Mouse (Mus musculus): ENCODE data around the gene Rpl23a. TPM values are rescaled to one million over a fixed set of nuclear protein-coding genes. Genes with fewer than 3 reads are reported as not detected.
"Not testable (repeated sequence)": the region's sequence is repeated elsewhere in the genome, so short reads cannot be mapped to it uniquely, and the experiment has no call there.

The Rpl23a gene
- polyA plus RNA-seq, 1 experiment from 2014 or later = 896 TPM

DNA sequence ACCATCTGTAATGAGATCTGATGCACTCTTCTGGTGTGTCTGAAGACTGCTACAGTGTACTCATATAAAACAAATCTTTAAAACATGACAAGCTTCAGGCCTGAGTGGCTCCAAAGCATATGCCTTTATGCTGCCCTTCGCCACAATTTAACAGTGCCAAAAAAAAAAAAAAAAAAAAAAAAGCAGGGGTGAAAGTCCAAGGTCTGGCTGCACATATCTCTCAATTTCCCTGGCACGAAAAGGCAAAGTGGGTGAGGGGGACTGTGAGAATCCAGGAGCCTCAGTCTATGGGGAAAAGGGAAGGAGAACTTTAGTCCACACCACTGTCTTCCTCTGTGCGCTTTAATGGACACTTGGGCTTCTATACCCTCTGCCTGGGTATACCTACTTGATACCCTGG is 19.0 kb upstream of the Rpl23a start:
- no peaks in the 10 kb centered on the region for H3K27me3 ChIP-seq
- ATAC-seq (replicated peaks) = no peak
- WGBS = 93% methylated on average over 3 of the region's 3 CpGs

DNA sequence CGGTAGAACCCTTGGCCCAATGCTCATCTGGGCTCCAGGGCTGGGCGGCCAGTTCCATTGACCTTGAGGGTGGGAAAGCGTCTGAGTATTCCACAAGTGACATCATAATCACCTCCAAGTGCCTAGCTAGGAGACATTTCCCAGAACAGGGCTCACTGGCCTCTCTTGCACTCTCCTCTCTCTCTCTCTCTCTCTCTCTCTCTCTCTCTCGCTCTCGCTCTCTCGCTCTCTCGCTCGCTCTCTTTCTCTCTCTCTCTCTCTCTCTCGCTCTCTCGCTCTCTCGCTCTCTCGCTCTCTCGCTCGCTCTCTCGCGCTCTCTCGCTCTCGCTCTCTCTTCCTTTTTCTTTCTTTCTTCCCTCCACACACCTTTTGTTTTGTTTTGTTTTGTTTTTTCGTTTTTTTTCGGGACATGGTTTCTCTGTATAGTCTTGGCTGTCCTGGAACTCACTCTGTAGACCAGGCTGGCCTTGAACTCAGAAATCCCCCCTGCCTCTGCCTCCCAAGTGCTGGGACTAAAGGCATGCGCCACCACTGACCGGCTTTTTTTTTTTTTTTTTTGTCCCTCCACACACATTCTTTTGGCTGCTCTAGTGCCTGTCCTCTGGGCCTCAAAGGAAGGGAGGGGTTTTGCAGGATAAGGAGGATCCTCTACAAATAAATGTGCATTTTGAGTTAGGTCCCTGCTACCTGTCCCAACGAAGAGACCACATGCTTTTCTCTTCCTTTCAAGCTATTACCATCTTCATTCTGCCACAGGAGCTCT is 11.9 kb upstream of the Rpl23a start:
- H3K9me3 ChIP-seq = no peaks in the 10 kb centered on the region
- H3K9ac ChIP-seq (replicated peaks) = no peak overlapping the region
- ATAC-seq (replicated peaks) = no peak; the same call in 1 of the 2 replicates
- peak overlapping the region; percentile 30 for H3K4me3 ChIP-seq
- H3K4me1 ChIP-seq = peaks cover 9% of the 10 kb centered on the region
- 62% methylated on average over 23 of the region's 23 CpGs for WGBS
- H3K4me2 ChIP-seq (replicated peaks) = peak overlapping the region; percentile 34
- peaks cover 24% of the 10 kb centered on the region for H3K36me3 ChIP-seq
- no peak overlapping the region for H3K27ac ChIP-seq (replicated peaks)
- H3K27me3 ChIP-seq = no peaks in the 10 kb centered on the region

More for the DNA sequence above, 19.0 kb upstream of the Rpl23a start:
- H3K4me2 ChIP-seq (replicated peaks) = no peak overlapping the region
- H3K9ac ChIP-seq (replicated peaks) = no peak overlapping the region
- H3K4me1 ChIP-seq = no peaks in the 10 kb centered on the region
- peaks cover 18% of the 10 kb centered on the region for H3K36me3 ChIP-seq
- no peaks in the 10 kb centered on the region for H3K9me3 ChIP-seq
- H3K27ac ChIP-seq (replicated peaks) = no peak overlapping the region
- H3K4me3 ChIP-seq = no peak overlapping the region

DNA sequence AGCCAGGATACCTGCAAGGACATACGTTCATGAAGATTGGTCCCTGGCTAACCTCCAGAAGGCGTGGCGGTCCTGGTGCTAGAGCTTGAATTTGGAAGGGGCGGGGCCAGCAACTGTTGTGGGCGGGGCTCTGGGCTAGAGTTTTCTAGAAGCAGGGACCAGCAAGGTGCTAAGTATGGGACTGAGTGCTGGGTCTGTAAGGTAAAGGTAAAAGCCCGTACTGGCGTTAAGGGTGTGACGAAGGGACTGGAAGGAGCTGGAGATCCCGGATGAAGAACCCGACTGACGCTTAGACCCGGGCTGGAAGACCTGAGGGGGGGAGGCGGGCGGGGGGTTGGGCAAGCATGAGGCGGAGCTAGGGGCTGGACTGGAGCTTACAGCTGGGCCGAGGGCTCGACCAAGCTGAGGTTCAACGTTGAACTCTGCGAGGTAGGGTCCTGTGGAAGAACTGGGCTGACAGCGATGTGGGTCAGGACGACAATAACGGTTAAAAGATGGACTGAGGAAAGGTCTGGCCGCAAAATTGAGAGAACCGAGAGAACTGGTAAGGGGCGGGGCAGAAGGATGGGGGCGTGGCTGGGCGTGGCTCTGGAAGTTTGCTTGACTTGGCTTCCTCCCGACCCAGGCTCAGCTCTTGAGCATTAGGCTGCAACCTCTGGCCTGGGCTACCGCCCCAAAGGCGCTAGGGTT is 11.2 kb upstream of the Rpl23a start:
- H3K27me3 ChIP-seq = no peaks in the 10 kb centered on the region
- H3K4me3 ChIP-seq = peak overlapping the region; percentile 30
- peaks cover 24% of the 10 kb centered on the region for H3K36me3 ChIP-seq
- H3K27ac ChIP-seq (replicated peaks) = no peak overlapping the region
- ATAC-seq (replicated peaks) = peak; percentile 36
- H3K9me3 ChIP-seq = no peaks in the 10 kb centered on the region
- H3K9ac ChIP-seq (replicated peaks) = no peak overlapping the region; the same call in 1 of the 2 replicates
- H3K4me1 ChIP-seq = peaks cover 16% of the 10 kb centered on the region
- peak overlapping the region; percentile 34 for H3K4me2 ChIP-seq (replicated peaks)
- WGBS = 3% methylated on average over 30 of the region's 30 CpGs

DNA sequence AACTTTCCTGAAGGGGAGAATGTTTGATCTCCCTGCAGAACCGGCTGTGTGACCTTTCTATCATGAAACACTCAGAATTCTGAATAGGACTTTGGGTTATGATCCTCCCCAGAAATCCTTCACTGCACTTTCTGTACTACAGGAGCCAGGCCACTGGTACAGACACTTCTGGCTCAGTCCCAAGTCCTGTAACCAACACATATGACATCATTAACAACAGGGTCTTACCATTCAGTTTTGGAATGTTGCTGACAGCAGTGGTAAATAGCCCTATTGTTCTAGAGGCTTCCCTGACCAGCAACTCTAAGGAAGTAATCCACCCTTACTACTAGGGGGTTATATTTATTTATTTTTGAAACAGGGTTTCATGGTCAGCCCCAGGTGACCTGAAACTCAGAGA is 9.7 kb upstream of the Rpl23a start, which contains the start of gene Proca1:
Proca1 (plus strand) TSS at position 280 of the 400 bp plus-strand sequence.
- peaks cover 21% of the 10 kb centered on the region for H3K4me1 ChIP-seq
- 72% methylated on average over 1 of the region's 1 CpGs for WGBS

DNA sequence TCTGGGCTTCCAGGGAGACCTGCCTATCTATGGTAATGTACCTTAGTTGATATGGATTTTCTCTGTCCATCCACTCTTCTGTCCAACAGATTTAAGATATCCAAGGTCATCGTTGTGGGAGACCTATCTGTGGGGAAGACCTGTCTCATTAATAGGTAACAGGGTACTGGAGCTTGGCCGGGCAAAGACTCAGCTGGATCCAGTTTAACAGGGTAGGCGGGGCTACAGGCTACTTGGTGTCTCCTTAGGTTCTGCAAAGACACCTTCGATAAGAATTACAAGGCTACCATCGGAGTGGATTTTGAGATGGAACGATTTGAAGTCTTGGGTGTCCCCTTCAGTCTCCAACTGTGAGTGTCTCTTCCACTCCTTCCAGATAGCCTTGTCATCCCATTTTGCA is 6.7 kb upstream of the Rpl23a start:
- Histone ChIP-seq H3K4me3 (peak overlapping the region; percentile 80), H3K27ac (replicated peaks) (peak overlapping the region; percentile 98), H3K27me3 (no peaks in the 10 kb centered on the region), H3K9ac (replicated peaks) (peak overlapping the region; percentile 80; the same call in 1 of the 2 replicates), H3K4me2 (replicated peaks) (peak overlapping the region; percentile 56), H3K4me1 (peaks cover 26% of the 10 kb centered on the region), H3K9me3 (no peaks in the 10 kb centered on the region), H3K36me3 (peaks cover 24% of the 10 kb centered on the region)
- ATAC-seq (replicated peaks) = no peak
- 72% methylated on average over 6 of the region's 6 CpGs for WGBS

More for the DNA sequence above, 9.7 kb upstream of the Rpl23a start, which contains the start of gene Proca1:
- H3K4me2 ChIP-seq (replicated peaks) = 0 out of 2 replicates have a peak within 1 kb of the TSS, but pooled peaks have one; percentile 34
- H3K9ac ChIP-seq (replicated peaks) = no peak within 1 kb of the TSS
- no peaks in the 10 kb centered on the region for H3K27me3 ChIP-seq
- peak within 1 kb of the TSS; percentile 30; the same call in 1 of the 2 replicates for H3K4me3 ChIP-seq
- no peak within 1 kb of the TSS for H3K27ac ChIP-seq (replicated peaks)
- ATAC-seq (replicated peaks) = no peak
- H3K36me3 ChIP-seq = peaks cover 24% of the 10 kb centered on the region
- no peaks in the 10 kb centered on the region for H3K9me3 ChIP-seq

DNA sequence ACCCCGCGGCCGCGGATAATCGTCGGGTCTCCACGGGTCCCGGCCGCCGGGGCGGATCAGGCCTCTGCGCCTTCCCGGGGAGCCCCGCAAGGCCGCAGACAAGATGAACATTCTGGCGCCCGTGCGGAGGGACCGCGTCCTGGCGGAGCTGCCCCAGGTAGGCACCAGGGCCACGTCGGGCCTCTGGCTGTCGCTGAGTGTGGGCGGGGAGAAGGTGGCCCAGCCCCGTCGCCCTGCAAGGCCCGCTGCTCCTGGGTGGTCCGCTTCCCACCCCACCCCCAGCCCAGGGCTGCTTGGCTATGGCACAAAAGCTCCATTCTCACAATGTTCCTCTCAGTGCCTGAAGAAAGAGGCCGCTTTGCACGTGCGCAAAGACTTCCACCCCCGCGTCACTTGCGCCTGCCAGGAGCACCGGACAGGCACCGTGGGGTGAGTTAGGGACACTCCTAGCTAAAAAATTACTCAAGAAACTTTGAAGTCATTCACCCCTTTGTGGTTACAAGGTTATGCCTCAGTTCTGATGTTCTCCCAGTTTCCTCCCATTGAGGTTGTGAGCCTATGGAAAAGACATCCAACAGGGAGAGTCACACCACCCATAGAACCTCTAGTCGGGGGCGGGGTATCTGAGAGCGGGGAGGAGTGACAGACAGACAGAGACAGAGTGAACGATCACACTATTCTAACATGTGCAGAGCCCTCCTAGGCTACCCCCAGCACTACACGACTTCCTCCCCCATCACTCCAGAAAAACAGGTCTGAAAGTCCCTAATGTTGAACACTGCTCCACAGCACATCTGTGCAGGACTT is 6.1 kb upstream of the Rpl23a start:
- Histone ChIP-seq H3K9ac (replicated peaks) (peak overlapping the region; percentile 80), H3K4me1 (peaks cover 20% of the 10 kb centered on the region), H3K27ac (replicated peaks) (peak overlapping the region; percentile 98), H3K9me3 (no peaks in the 10 kb centered on the region), H3K36me3 (peaks cover 24% of the 10 kb centered on the region), H3K4me2 (replicated peaks) (peak overlapping the region; percentile 56), H3K27me3 (no peaks in the 10 kb centered on the region), H3K4me3 (peak overlapping the region; percentile 80)
- under 1% methylated on average over 42 of the region's 42 CpGs for WGBS
- ATAC-seq (replicated peaks) = peak; percentile 76

DNA sequence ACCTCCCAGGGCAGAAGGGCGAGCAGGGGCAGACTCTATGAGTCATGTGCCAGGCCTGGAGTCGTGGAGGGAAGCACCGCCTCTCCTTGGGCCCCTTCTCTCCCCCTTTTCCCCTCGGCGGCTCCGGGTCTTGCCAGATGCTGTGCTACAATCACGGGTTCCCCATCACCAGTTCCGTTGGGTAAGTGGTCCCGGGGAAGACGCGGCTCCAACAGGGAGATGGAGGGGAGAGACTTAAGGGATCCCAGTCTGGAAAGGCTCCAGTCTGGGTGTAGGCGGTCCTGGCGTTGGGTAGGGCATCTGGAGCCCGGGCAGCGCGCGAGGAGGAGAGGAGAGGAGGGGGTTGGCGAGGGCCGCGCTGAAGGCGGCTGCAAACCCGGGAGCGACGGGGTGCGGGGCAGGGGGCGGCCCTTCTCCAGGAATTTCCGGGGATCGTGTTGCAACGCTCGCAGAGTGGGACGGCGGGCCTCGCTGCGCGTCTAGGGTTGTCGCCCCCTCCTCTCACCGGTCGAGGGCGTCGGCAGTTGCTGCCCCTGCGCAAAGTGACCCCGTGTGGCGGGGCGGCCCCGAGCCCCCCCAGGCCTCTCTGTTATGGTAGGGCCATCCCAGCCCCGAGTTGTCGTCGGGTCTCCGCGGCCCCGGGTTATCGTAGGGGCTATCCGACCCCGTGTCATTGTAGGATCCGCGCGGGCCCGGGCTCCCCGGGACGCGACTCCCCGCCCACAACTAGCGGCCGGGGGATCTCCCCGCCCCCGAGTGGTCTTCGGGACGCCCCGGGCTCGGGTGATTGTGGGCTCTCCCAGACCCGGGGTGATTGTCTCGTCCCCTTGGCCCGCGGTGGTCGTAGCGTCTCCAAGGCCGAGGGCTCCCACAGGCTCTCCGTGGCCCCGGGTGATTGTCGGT is 5.2 kb upstream of the Rpl23a start, which contains the start of gene Rab34:
Rab34 (plus strand) TSS at position 100 of the 903 bp plus-strand sequence.
- Histone ChIP-seq H3K4me1 (peaks cover 26% of the 10 kb centered on the region), H3K27ac (replicated peaks) (peak within 1 kb of the TSS; percentile 98), H3K36me3 (peaks cover 23% of the 10 kb centered on the region), H3K9me3 (no peaks in the 10 kb centered on the region), H3K9ac (replicated peaks) (peak within 1 kb of the TSS; percentile 80), H3K4me2 (replicated peaks) (peak within 1 kb of the TSS; percentile 56), H3K27me3 (no peaks in the 10 kb centered on the region), H3K4me3 (peak within 1 kb of the TSS; percentile 80)
- under 1% methylated on average over 75 of the region's 80 CpGs for WGBS
- peak; percentile 76 for ATAC-seq (replicated peaks)

DNA sequence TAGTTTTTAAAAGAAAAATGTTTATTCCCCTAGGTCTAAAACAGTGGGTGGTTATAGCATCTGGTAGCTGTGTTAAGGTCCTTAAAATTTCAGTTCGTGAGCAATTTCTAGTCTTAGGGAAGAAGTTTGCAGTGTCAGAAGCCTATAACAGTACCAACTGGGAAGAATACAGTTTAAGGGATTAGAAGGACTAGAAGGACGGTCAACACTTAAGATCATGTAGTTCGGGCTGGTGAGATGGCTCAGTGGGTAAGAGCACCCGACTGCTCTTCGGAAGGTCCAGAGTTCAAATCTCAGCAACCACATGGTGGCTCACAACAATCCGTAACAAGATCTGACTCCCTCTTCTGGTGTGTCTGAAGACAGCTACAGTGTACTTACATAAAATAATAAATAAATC is 1.3 kb upstream of the Rpl23a start:
- not testable (repeated sequence) for H3K4me2 ChIP-seq (replicated peaks); H3K4me3 ChIP-seq; H3K9ac ChIP-seq (replicated peaks); ATAC-seq (replicated peaks); H3K27ac ChIP-seq (replicated peaks); H3K27me3 ChIP-seq; H3K9me3 ChIP-seq
- WGBS = 95% methylated on average over 6 of the region's 6 CpGs
- Histone ChIP-seq H3K36me3 (peaks cover 25% of the 10 kb centered on the region), H3K4me1 (peaks cover 41% of the 10 kb centered on the region)

DNA sequence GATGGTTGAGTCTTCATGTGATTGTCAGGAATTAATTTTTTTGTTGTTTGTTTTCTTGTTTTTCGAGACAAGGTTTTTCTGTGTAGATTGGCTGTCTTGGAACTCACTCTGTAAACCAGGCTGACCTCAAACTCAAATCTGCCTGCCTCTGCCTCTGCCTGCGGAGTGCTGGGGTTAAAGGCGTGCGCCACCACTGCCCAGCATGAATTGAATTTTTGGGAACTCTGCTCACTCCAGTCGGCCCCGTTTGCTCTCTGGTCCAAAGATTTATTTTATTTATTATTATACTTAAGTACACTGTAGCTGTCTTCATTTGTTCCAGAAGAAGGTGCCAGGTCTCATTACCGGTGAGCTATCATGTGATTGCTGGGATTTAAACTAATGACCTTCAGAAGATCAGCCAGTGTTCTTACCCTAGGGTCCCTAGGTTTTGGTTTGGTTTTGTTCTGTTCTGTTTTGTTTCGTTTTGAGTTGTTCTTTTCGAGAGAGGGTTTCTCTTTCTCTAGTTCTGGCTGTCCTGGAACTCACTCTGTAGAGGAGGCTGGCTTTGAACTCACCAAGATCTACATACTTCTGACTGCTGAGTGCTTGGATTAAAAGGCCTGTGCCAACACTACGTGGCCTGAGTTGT is 615 bp upstream of the Rpl23a start:
- peak overlapping the region; percentile 37 for H3K9ac ChIP-seq (replicated peaks)
- no peaks in the 10 kb centered on the region for H3K9me3 ChIP-seq
- H3K27me3 ChIP-seq = no peaks in the 10 kb centered on the region
- peak overlapping the region; percentile 42 for H3K4me2 ChIP-seq (replicated peaks)
- H3K4me1 ChIP-seq = peaks cover 44% of the 10 kb centered on the region
- H3K36me3 ChIP-seq = peaks cover 30% of the 10 kb centered on the region
- peak overlapping the region; percentile 96 for H3K27ac ChIP-seq (replicated peaks)
- peak; percentile 5; the same call in 1 of the 2 replicates for ATAC-seq (replicated peaks)
- peak overlapping the region; percentile 90 for H3K4me3 ChIP-seq
- WGBS = 56% methylated on average over 10 of the region's 10 CpGs

DNA sequence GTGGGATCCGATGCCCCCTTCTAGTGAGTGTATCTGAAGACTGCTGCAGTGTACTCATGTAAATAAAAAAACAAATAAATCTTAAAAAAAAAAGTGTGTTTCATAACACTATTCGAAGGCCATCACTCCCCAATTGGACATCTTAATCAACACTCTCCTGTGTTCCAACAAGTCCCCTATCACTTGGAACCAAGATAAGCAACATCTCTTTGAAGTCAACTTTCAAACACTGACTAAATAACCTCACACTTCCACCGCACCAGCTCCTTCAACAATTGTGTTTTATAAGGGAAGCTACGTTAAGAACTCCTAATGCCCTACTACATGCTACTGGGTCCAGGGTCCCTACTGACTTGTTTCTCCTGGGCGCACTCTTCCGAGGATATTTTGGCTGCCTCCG is 934 bp downstream of the Rpl23a start:
- H3K4me2 ChIP-seq (replicated peaks) = peak overlapping the region; percentile 53
- H3K9ac ChIP-seq (replicated peaks) = peak overlapping the region; percentile 95
- H3K27ac ChIP-seq (replicated peaks) = peak overlapping the region; percentile 96; the same call in 1 of the 2 replicates
- H3K27me3 ChIP-seq = no peaks in the 10 kb centered on the region
- no peaks in the 10 kb centered on the region for H3K9me3 ChIP-seq
- peak overlapping the region; percentile 90 for H3K4me3 ChIP-seq
- peaks cover 52% of the 10 kb centered on the region for H3K4me1 ChIP-seq
- WGBS = 9% methylated on average over 7 of the region's 7 CpGs
- H3K36me3 ChIP-seq = peaks cover 30% of the 10 kb centered on the region
- no peak for ATAC-seq (replicated peaks)

Measured in forebrain, embryonic 15.5 days (tissue).